Mouse (Mus musculus): Measurements from ENCODE around the gene Grip1. TPM values are rescaled to one million over a fixed set of nuclear protein-coding genes. Genes with fewer than 3 reads are reported as not detected.
A peak's percentile ranks its signal among the peaks of the same experiment; 100 is the strongest.

The Grip1 gene
- polyA plus RNA-seq (2016; fragmentation: Nextera tagmentation; extraction: Ambion mirVana): 4.9 and 5.0 TPM in 2 replicates

- ATAC-seq (ENCODE audit: insufficient number of reproducible peaks, insufficient read depth, low FRiP score, low TSS enrichment, low read depth): peak; percentile 82
- WGBS: under 1% methylated on average over 46 of the region's 84 CpGs
Measured at GRCm38 (mm10) chr10:119453431-119454105, at the start of gene Grip1. Grip1 (plus strand) TSS chr10:119453830.

GRCm38 (mm10) chr10:119405103-119405502 is 48.5 kb upstream of the Grip1 start:
- H3K27ac ChIP-seq: no peak overlapping the region
- no peak overlapping the region for H3K4me2 ChIP-seq
- peak; percentile 42; the same call in 1 of the 2 replicates for ATAC-seq (ENCODE audit: insufficient number of reproducible peaks, insufficient read depth, low FRiP score, low TSS enrichment, low read depth)
- WGBS: 92% methylated on average over 9 of the region's 9 CpGs
- H3K4me1 ChIP-seq (replicated peaks): no peaks in the 10 kb centered on the region
- no peak overlapping the region for H3K4me3 ChIP-seq (replicated peaks)
- no peak overlapping the region for H3K9ac ChIP-seq (replicated peaks)
- no peaks in the 10 kb centered on the region for H3K27me3 ChIP-seq
- no peaks in the 10 kb centered on the region for H3K36me3 ChIP-seq
- H3K9me3 ChIP-seq: no peaks in the 10 kb centered on the region

More at GRCm38 (mm10) chr10:119453431-119454105, at the start of gene Grip1:
- peak within 1 kb of the TSS; percentile 91 for H3K4me2 ChIP-seq
- peaks cover 18% of the 10 kb centered on the region for H3K4me1 ChIP-seq (replicated peaks)
- H3K9me3 ChIP-seq: no peaks in the 10 kb centered on the region
- H3K4me3 ChIP-seq (replicated peaks): peak within 1 kb of the TSS; percentile 73
- H3K36me3 ChIP-seq: no peaks in the 10 kb centered on the region
- H3K27me3 ChIP-seq: peaks cover 15% of the 10 kb centered on the region
- H3K27ac ChIP-seq: peak within 1 kb of the TSS; percentile 86
- H3K9ac ChIP-seq (replicated peaks): peak within 1 kb of the TSS; percentile 84

- Histone ChIP-seq H3K27me3 (no peaks in the 10 kb centered on the region), H3K4me3 (replicated peaks) (no peak overlapping the region), H3K9ac (replicated peaks) (no peak overlapping the region), H3K4me1 (replicated peaks) (no peaks in the 10 kb centered on the region), H3K9me3 (no peaks in the 10 kb centered on the region), H3K36me3 (no peaks in the 10 kb centered on the region), H3K27ac (no peak overlapping the region), H3K4me2 (no peak overlapping the region)
- ATAC-seq (ENCODE audit: insufficient number of reproducible peaks, insufficient read depth, low FRiP score, low TSS enrichment, low read depth): no peak
- WGBS: 77% methylated on average over 1 of the region's 1 CpGs
Measured at GRCm38 (mm10) chr10:119405612-119406011, 48.0 kb upstream of the Grip1 start.

- ATAC-seq (ENCODE audit: insufficient number of reproducible peaks, insufficient read depth, low FRiP score, low TSS enrichment, low read depth): no peak
- Histone ChIP-seq H3K27me3 (no peaks in the 10 kb centered on the region), H3K4me2 (no peak overlapping the region), H3K9ac (replicated peaks) (no peak overlapping the region), H3K36me3 (no peaks in the 10 kb centered on the region), H3K4me3 (replicated peaks) (no peak overlapping the region), H3K4me1 (replicated peaks) (no peaks in the 10 kb centered on the region), H3K27ac (no peak overlapping the region), H3K9me3 (no peaks in the 10 kb centered on the region)
- 30% methylated on average over 6 of the region's 6 CpGs for WGBS
Measured at GRCm38 (mm10) chr10:119408327-119408726, 45.3 kb upstream of the Grip1 start.

GRCm38 (mm10) chr10:119413238-119413637 is 40.4 kb upstream of the Grip1 start:
- H3K9me3 ChIP-seq: no peaks in the 10 kb centered on the region
- 95% methylated on average over 11 of the region's 11 CpGs for WGBS

GRCm38 (mm10) chr10:119415106-119415505 is 38.5 kb upstream of the Grip1 start:
- H3K27ac ChIP-seq: no peak overlapping the region
- WGBS: 66% methylated on average over 4 of the region's 4 CpGs
- H3K27me3 ChIP-seq: no peaks in the 10 kb centered on the region
- H3K36me3 ChIP-seq: no peaks in the 10 kb centered on the region
- no peak for ATAC-seq (ENCODE audit: insufficient number of reproducible peaks, insufficient read depth, low FRiP score, low TSS enrichment, low read depth)
- H3K4me1 ChIP-seq (replicated peaks): no peaks in the 10 kb centered on the region
- no peak overlapping the region for H3K4me2 ChIP-seq
- no peak overlapping the region for H3K9ac ChIP-seq (replicated peaks)
- no peak overlapping the region for H3K4me3 ChIP-seq (replicated peaks)
- H3K9me3 ChIP-seq: no peaks in the 10 kb centered on the region

More at GRCm38 (mm10) chr10:119413238-119413637, 40.4 kb upstream of the Grip1 start:
- Histone ChIP-seq H3K4me3 (replicated peaks) (no peak overlapping the region), H3K27ac (no peak overlapping the region), H3K9ac (replicated peaks) (no peak overlapping the region), H3K36me3 (no peaks in the 10 kb centered on the region), H3K4me2 (no peak overlapping the region), H3K4me1 (replicated peaks) (no peaks in the 10 kb centered on the region), H3K27me3 (no peaks in the 10 kb centered on the region)
- ATAC-seq (ENCODE audit: insufficient number of reproducible peaks, insufficient read depth, low FRiP score, low TSS enrichment, low read depth): no peak

- 77% methylated on average over 6 of the region's 6 CpGs for WGBS
- no peak overlapping the region for H3K27ac ChIP-seq
Measured at GRCm38 (mm10) chr10:119421418-119421817, 32.2 kb upstream of the Grip1 start.

GRCm38 (mm10) chr10:119423821-119424534 is 29.7 kb upstream of the Grip1 start:
- no peaks in the 10 kb centered on the region for H3K4me1 ChIP-seq (replicated peaks)
- H3K4me3 ChIP-seq (replicated peaks): no peak overlapping the region
- no peak overlapping the region for H3K4me2 ChIP-seq
- H3K36me3 ChIP-seq: no peaks in the 10 kb centered on the region
- no peak overlapping the region for H3K9ac ChIP-seq (replicated peaks)
- H3K9me3 ChIP-seq: no peaks in the 10 kb centered on the region
- ATAC-seq (ENCODE audit: insufficient number of reproducible peaks, insufficient read depth, low FRiP score, low TSS enrichment, low read depth): no peak
- H3K27me3 ChIP-seq: no peaks in the 10 kb centered on the region
- WGBS: 85% methylated on average over 11 of the region's 11 CpGs
- no peak overlapping the region for H3K27ac ChIP-seq

More at GRCm38 (mm10) chr10:119421418-119421817, 32.2 kb upstream of the Grip1 start:
- Histone ChIP-seq H3K9ac (replicated peaks) (no peak overlapping the region), H3K4me1 (replicated peaks) (no peaks in the 10 kb centered on the region), H3K27me3 (no peaks in the 10 kb centered on the region), H3K4me2 (no peak overlapping the region), H3K4me3 (replicated peaks) (no peak overlapping the region), H3K9me3 (no peaks in the 10 kb centered on the region), H3K36me3 (no peaks in the 10 kb centered on the region)
- ATAC-seq (ENCODE audit: insufficient number of reproducible peaks, insufficient read depth, low FRiP score, low TSS enrichment, low read depth): no peak

- 91% methylated on average over 7 of the region's 7 CpGs for WGBS
- H3K9me3 ChIP-seq: no peaks in the 10 kb centered on the region
- H3K27ac ChIP-seq: no peak overlapping the region
- H3K4me2 ChIP-seq: no peak overlapping the region
- ATAC-seq (ENCODE audit: insufficient number of reproducible peaks, insufficient read depth, low FRiP score, low TSS enrichment, low read depth): no peak
- H3K4me3 ChIP-seq (replicated peaks): no peak overlapping the region
- no peaks in the 10 kb centered on the region for H3K27me3 ChIP-seq
- no peak overlapping the region for H3K9ac ChIP-seq (replicated peaks)
- H3K4me1 ChIP-seq (replicated peaks): no peaks in the 10 kb centered on the region
- H3K36me3 ChIP-seq: no peaks in the 10 kb centered on the region
Measured at GRCm38 (mm10) chr10:119427653-119428052, 26.0 kb upstream of the Grip1 start.

- 66% methylated on average over 7 of the region's 7 CpGs for WGBS
- Histone ChIP-seq H3K4me1 (replicated peaks) (no peaks in the 10 kb centered on the region), H3K4me2 (no peak overlapping the region), H3K4me3 (replicated peaks) (no peak overlapping the region), H3K27ac (no peak overlapping the region), H3K9ac (replicated peaks) (no peak overlapping the region), H3K36me3 (no peaks in the 10 kb centered on the region), H3K9me3 (no peaks in the 10 kb centered on the region), H3K27me3 (no peaks in the 10 kb centered on the region)
- no peak for ATAC-seq (ENCODE audit: insufficient number of reproducible peaks, insufficient read depth, low FRiP score, low TSS enrichment, low read depth)
Measured at GRCm38 (mm10) chr10:119428106-119428505, 25.5 kb upstream of the Grip1 start.

- no peak for ATAC-seq (ENCODE audit: insufficient number of reproducible peaks, insufficient read depth, low FRiP score, low TSS enrichment, low read depth)
- no peak overlapping the region for H3K4me2 ChIP-seq
- no peak overlapping the region for H3K27ac ChIP-seq
- no peaks in the 10 kb centered on the region for H3K36me3 ChIP-seq
- H3K4me3 ChIP-seq (replicated peaks): no peak overlapping the region
- H3K9me3 ChIP-seq: no peaks in the 10 kb centered on the region
- no peak overlapping the region for H3K9ac ChIP-seq (replicated peaks)
- no peaks in the 10 kb centered on the region for H3K27me3 ChIP-seq
- no peaks in the 10 kb centered on the region for H3K4me1 ChIP-seq (replicated peaks)
- whole genome bisulfite sequencing: 71% methylated on average over 7 of the region's 7 CpGs
Measured at GRCm38 (mm10) chr10:119430240-119430639, 23.4 kb upstream of the Grip1 start.

Measured in limb, embryonic 12.5 days (tissue).